Mouse (Mus musculus) WW6 (cell line): ENCODE measurements at regions not wholly inside any gene's neighbourhood (a gene's known extent, or its start where the extent isn't known, plus 50 kb on each side); places are given as distances from the start of the nearest gene placed in this dataset.
A peak's percentile ranks its signal among the peaks of the same experiment; 100 is the strongest.

Experiments used
- DNase-seq: peaks from one replicate; pipeline ENCODE4 v3.0.0-alpha.2; 2013; ENCODE audit warnings: low read depth, low spot score

- DNase-seq: no peak
These were observed 141.1 kb upstream of the Plxnc1 start for GRCm38 (mm10) chr10:95085688-95086268.

- no peak for DNase-seq
These were observed 138.9 kb upstream of the Plxnc1 start for GRCm38 (mm10) chr10:95083341-95084148.

- no peak for DNase-seq
These were observed 138.0 kb upstream of the Plxnc1 start for GRCm38 (mm10) chr10:95082634-95083033.

GRCm38 (mm10) chr10:95079979-95080378, 135.3 kb upstream of the Plxnc1 start:
- no peak for DNase-seq

GRCm38 (mm10) chr10:95076421-95076820, 131.8 kb upstream of the Plxnc1 start:
- DNase-seq: no peak

GRCm38 (mm10) chr10:95075897-95076296, 131.3 kb upstream of the Plxnc1 start:
- no peak for DNase-seq

GRCm38 (mm10) chr10:95074959-95075590, 130.4 kb upstream of the Plxnc1 start:
- DNase-seq: no peak

- DNase-seq: no peak
These were observed 129.7 kb upstream of the Plxnc1 start for GRCm38 (mm10) chr10:95074381-95074780.

GRCm38 (mm10) chr10:95067971-95068370, 123.3 kb upstream of the Plxnc1 start:
- DNase-seq: no peak

- no peak for DNase-seq
These were observed 122.1 kb upstream of the Plxnc1 start for GRCm38 (mm10) chr10:95066774-95067173.

- peak; percentile 39 for DNase-seq
These were observed 115.0 kb upstream of the Plxnc1 start for GRCm38 (mm10) chr10:95059486-95060091.

- no peak for DNase-seq
These were observed 114.4 kb upstream of the Plxnc1 start for GRCm38 (mm10) chr10:95059078-95059477.

GRCm38 (mm10) chr10:95057051-95057714, 112.5 kb upstream of the Plxnc1 start:
- DNase-seq: no peak

- no peak for DNase-seq
These were observed 111.9 kb upstream of the Plxnc1 start for GRCm38 (mm10) chr10:95056541-95056940.

GRCm38 (mm10) chr10:95054869-95055268, 110.2 kb upstream of the Plxnc1 start:
- no peak for DNase-seq

GRCm38 (mm10) chr10:95048790-95049189, 104.2 kb upstream of the Plxnc1 start:
- no peak for DNase-seq

- no peak for DNase-seq
These were observed 99.3 kb upstream of the Plxnc1 start for GRCm38 (mm10) chr10:95043978-95044377.

GRCm38 (mm10) chr10:95040258-95040895, 95.7 kb upstream of the Plxnc1 start:
- no peak for DNase-seq

GRCm38 (mm10) chr10:95036043-95036697, 91.5 kb upstream of the Plxnc1 start:
- no peak for DNase-seq

GRCm38 (mm10) chr10:95035371-95035770, 90.7 kb upstream of the Plxnc1 start:
- DNase-seq: no peak

- no peak for DNase-seq
These were observed 89.9 kb upstream of the Plxnc1 start for GRCm38 (mm10) chr10:95034566-95034965.
